19 mouse cellular contexts compared by ENCODE assay signal in the genomic region with DNA sequence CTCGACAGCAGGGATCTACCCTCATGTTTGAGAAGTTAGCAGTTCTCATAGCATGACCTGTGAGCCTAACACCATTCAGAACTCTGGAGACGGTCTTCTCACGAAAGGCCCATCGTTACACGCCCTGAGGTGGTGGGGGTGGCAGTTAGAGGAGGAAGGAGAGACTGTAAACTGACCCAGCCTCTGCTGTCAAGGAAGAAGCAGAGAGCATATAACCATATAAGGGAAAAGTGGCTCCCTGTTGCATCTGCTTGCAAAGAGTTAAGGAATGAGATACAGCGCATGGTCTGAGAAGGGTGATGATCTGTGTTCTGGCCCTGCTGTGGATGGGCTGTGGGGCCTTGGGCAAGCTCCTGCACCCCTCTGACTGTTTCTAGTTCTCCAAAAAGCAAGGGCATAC. TPM values are rescaled to one million over a fixed set of nuclear protein-coding genes. Genes with fewer than 3 reads are reported as not detected.
DNase-seq lines count a peak whose midpoint lies in the region; ATAC-seq and TF ChIP-seq lines count a peak whose summit lies in the region.
"Had no signal": no experiment of that assay in that cellular context is flagged by ENCODE, and none has a peak within 500 bp of the region (broad histone marks: within the 10 kb centered on the region; RNA-seq: fewer than 3 reads in every experiment).

No protein-coding gene starts in this region.

- no peak for DNase-seq in heart, postnatal 10 days
- peak; percentile 7 for DNase-seq in ES-CJ7 (ENCODE audit: low read depth, low spot score)
- DNase-seq in embryo, embryonic 9.5 days (ENCODE audit: extremely low spot score), result peak; percentile 14
- DNase-seq in right cerebral cortex, adult 18-20 months, result no peak
- no peak for DNase-seq in liver, postnatal 0 days
- DNase-seq: adrenal gland, postnatal 10 days; cerebellum, adult 2 months; forebrain, postnatal 0 days; heart, adult 2 months; kidney, adult 8-10 months; lung, postnatal 36 days; right cerebral cortex, postnatal 14 days; thymus, postnatal 14 days had no signal

- intact Hi-C loops in heart, postnatal 10 days (cut with DNase I), result no loop called here

- TF ChIP-seq CTCF in liver, postnatal 0 days (IDR thresholded peaks at IDR 0.05; ENCODE audit: low read depth), result no peak

- 0 out of 2 replicates have a peak overlapping the region, but pooled peaks have one; percentile 1 for H3K9ac ChIP-seq in heart, embryonic 14.5 days (ENCODE audit: low read length)
- no peak overlapping the region for H3K9ac ChIP-seq in stomach, embryonic 14.5 days (replicated peaks; ENCODE audit: low read depth, low read length)
- no peak overlapping the region for H3K9ac ChIP-seq in liver, postnatal 0 days (replicated peaks)
- H3K9ac ChIP-seq: forebrain, postnatal 0 days; hindbrain, embryonic 12.5 days; limb, embryonic 12.5 days; liver, embryonic 14.5 days had no signal

- peaks cover 4% of the 10 kb centered on the region; the same call in 1 of the 2 replicates for H3K9me3 ChIP-seq in heart, embryonic 14.5 days (ENCODE audit: control insufficient read depth, low read length)
- H3K9me3 ChIP-seq in stomach, embryonic 14.5 days (ENCODE audit: control insufficient read depth, low read depth, low read length), result no peaks in the 10 kb centered on the region
- no peaks in the 10 kb centered on the region for H3K9me3 ChIP-seq in liver, postnatal 0 days (ENCODE audit: low read length)
- H3K9me3 ChIP-seq: hindbrain, embryonic 12.5 days; limb, embryonic 12.5 days had no signal

- peaks cover 16 to 28% of the 10 kb centered on the region in 2 experiments for H3K4me1 ChIP-seq in heart, embryonic 14.5 days (ENCODE audit: control insufficient read depth in 2 of 2, insufficient read depth in 2 of 2, low read length in 2 of 2)
- peaks cover 3% of the 10 kb centered on the region; the same call in 1 of the 2 replicates for H3K4me1 ChIP-seq in stomach, embryonic 14.5 days (ENCODE audit: control insufficient read depth, insufficient read depth, low read length)
- H3K4me1 ChIP-seq in liver, postnatal 0 days (ENCODE audit: insufficient read depth), result peaks cover 14% of the 10 kb centered on the region; the same call in 1 of the 2 replicates

- no peak overlapping the region for H3K4me2 ChIP-seq in heart, embryonic 14.5 days (ENCODE audit: low read length)
- no peak overlapping the region for H3K4me2 ChIP-seq in stomach, embryonic 14.5 days (replicated peaks; ENCODE audit: low read depth, low read length)
- no peak overlapping the region for H3K4me2 ChIP-seq in liver, postnatal 0 days (ENCODE audit: low read depth, low read length)
- H3K4me2 ChIP-seq: hindbrain, embryonic 12.5 days; limb, embryonic 12.5 days; midbrain, embryonic 11.5 days had no signal

- no peaks in the 10 kb centered on the region for H3K36me3 ChIP-seq in heart, embryonic 14.5 days (ENCODE audit: control insufficient read depth, insufficient read depth, low read length)
- no peaks in the 10 kb centered on the region for H3K36me3 ChIP-seq in stomach, embryonic 14.5 days (ENCODE audit: control insufficient read depth, insufficient read depth, low read length)
- H3K36me3 ChIP-seq in liver, postnatal 0 days (replicated peaks; ENCODE audit: insufficient read depth, low read length), result no peaks in the 10 kb centered on the region
- H3K36me3 ChIP-seq: hindbrain, embryonic 12.5 days; limb, embryonic 12.5 days had no signal

- no peak overlapping the region; a peak in 1 of 4 replicates for H3K27ac ChIP-seq in heart, embryonic 14.5 days (replicated peaks in 1 of 2; ENCODE audit: control insufficient read depth in 1 of 2, insufficient read depth in 1 of 2, low read depth in 2 of 2, low read length in 2 of 2)
- H3K27ac ChIP-seq in stomach, embryonic 14.5 days (ENCODE audit: low read length), result peak overlapping the region; percentile 16; the same call in 1 of the 2 replicates
- no peak overlapping the region for H3K27ac ChIP-seq in liver, postnatal 0 days (ENCODE audit: low read depth)
- H3K27ac ChIP-seq: heart, adult 2 months; hindbrain, embryonic 12.5 days; limb, embryonic 12.5 days; liver, embryonic 14.5 days had no signal

- WGBS in heart, embryonic 14.5 days, result 53% methylated on average over 6 of the region's 6 CpGs
- 25% methylated on average over 6 of the region's 6 CpGs for WGBS in stomach, embryonic 14.5 days
- WGBS in liver, postnatal 0 days (ENCODE audit: insufficient replicate concordance), result 69% methylated on average over 6 of the region's 6 CpGs

- ATAC-seq in heart, embryonic 14.5 days (ENCODE audit: insufficient number of reproducible peaks, insufficient read depth, low FRiP score, low read depth), result no peak
- no peak for ATAC-seq in stomach, embryonic 14.5 days (ENCODE audit: insufficient number of reproducible peaks, insufficient read depth, low FRiP score, low read depth)
- ATAC-seq in liver, postnatal 0 days, result no peak
- ATAC-seq: forebrain, postnatal 0 days had no signal

- no peak overlapping the region for H3K4me3 ChIP-seq in heart, embryonic 14.5 days (ENCODE audit: control insufficient read depth in 1 of 2, insufficient read depth in 1 of 2, low read depth in 1 of 2, low read length in 2 of 2)
- no peak overlapping the region for H3K4me3 ChIP-seq in stomach, embryonic 14.5 days (ENCODE audit: low read depth, low read length)
- H3K4me3 ChIP-seq in liver, postnatal 0 days (ENCODE audit: low read depth, low read length), result no peak overlapping the region
- H3K4me3 ChIP-seq: heart, adult 2 months; hindbrain, embryonic 12.5 days; limb, embryonic 12.5 days had no signal

- TF ChIP-seq EP300 in liver, postnatal 0 days (IDR thresholded peaks at IDR 0.05; ENCODE audit: low read depth), result no peak

- no peaks in the 10 kb centered on the region for H3K27me3 ChIP-seq in heart, embryonic 14.5 days (ENCODE audit: control insufficient read depth, insufficient read depth, low read length)
- H3K27me3 ChIP-seq in stomach, embryonic 14.5 days (ENCODE audit: control insufficient read depth, insufficient read depth, low read length), result no peaks in the 10 kb centered on the region
- no peaks in the 10 kb centered on the region for H3K27me3 ChIP-seq in liver, postnatal 0 days (ENCODE audit: insufficient read depth, low read length)
- H3K27me3 ChIP-seq: hindbrain, embryonic 12.5 days; limb, embryonic 12.5 days had no signal

RNA-seq across cellular contexts. Expression of a gene that starts 50.7 kb away (rescaled TPM):
- 109 and 122 TPM in 2 replicates for polyA plus RNA-seq in heart, embryonic 14.5 days (2014; fragmentation: Nextera tagmentation; extraction: Ambion mirVana)
- total RNA-seq in heart, postnatal 10 days (2021), result 100 to 1,000 TPM; 355 to 547 TPM
- 84.0 and 89.5 TPM in 2 replicates for polyA plus RNA-seq in stomach, embryonic 14.5 days (2014; fragmentation: Nextera tagmentation; extraction: Ambion mirVana)
- 28.2 and 30.4 TPM in 2 replicates for polyA plus RNA-seq in liver, postnatal 0 days (2015; fragmentation: Nextera tagmentation; extraction: Ambion mirVana)

Comparison
In these comparisons a context has a peak if more than half of its experiments do, and no peak if none do; other contexts are left out.
1. DNase-seq: peak in ES-CJ7 (single experiment) and embryo, embryonic 9.5 days (single experiment); none in heart, postnatal 10 days (0 of 2), right cerebral cortex, adult 18-20 months (single experiment) and liver, postnatal 0 days (single experiment).